Mouse (Mus musculus): ENCODE data around the gene Kcnc3. TPM values are rescaled to one million over a fixed set of nuclear protein-coding genes. Genes with fewer than 3 reads are reported as not detected.
A peak's percentile ranks its signal among the peaks of the same experiment; 100 is the strongest.

Kcnc3 gene
- total RNA-seq (2021) = 100 to 1,000 TPM; 175 to 188 TPM

- DNase-seq = peak; percentile 92 to 95
These were observed at the start of gene Kcnc3 for GRCm38 (mm10) chr7:44590402-44591347. Gene Kcnc3, plus strand, starts transcription at chr7:44590664.

- no peak for DNase-seq
These were observed 47.9 kb upstream of the Kcnc3 start for GRCm38 (mm10) chr7:44542555-44542954.

GRCm38 (mm10) chr7:44543071-44543470 lies 47.4 kb upstream of the Kcnc3 start:
- no peak for DNase-seq

- DNase-seq = no peak
These were observed 44.2 kb upstream of the Kcnc3 start for GRCm38 (mm10) chr7:44546274-44546673.

GRCm38 (mm10) chr7:44547041-44547440 lies 43.4 kb upstream of the Kcnc3 start:
- no peak for DNase-seq

- DNase-seq = no peak
These were observed 42.7 kb upstream of the Kcnc3 start for GRCm38 (mm10) chr7:44547725-44548124.

- DNase-seq = peak; percentile 99
These were observed 41.9 kb upstream of the Kcnc3 start, which contains the start of gene Pold1 for GRCm38 (mm10) chr7:44548497-44549087. Gene Pold1, minus strand, starts transcription at chr7:44548849.

GRCm38 (mm10) chr7:44549621-44550408 lies 40.6 kb upstream of the Kcnc3 start:
- no peak for DNase-seq

- DNase-seq = no peak
These were observed 40.1 kb upstream of the Kcnc3 start for GRCm38 (mm10) chr7:44550409-44550678.

GRCm38 (mm10) chr7:44551301-44551700 lies 39.2 kb upstream of the Kcnc3 start:
- no peak for DNase-seq

- DNase-seq = no peak
These were observed 38.7 kb upstream of the Kcnc3 start for GRCm38 (mm10) chr7:44551731-44552130.

GRCm38 (mm10) chr7:44552141-44552908 lies 38.1 kb upstream of the Kcnc3 start:
- no peak for DNase-seq

GRCm38 (mm10) chr7:44553196-44553764 lies 37.2 kb upstream of the Kcnc3 start:
- DNase-seq = peak in 1 of 2 experiments; percentile 60

GRCm38 (mm10) chr7:44553826-44554225 lies 36.6 kb upstream of the Kcnc3 start, which contains the start of gene Nr1h2:
Gene Nr1h2, minus strand, starts transcription at chr7:44553951.
- peak; percentile 92 to 93 for DNase-seq

GRCm38 (mm10) chr7:44557629-44558028 lies 32.8 kb upstream of the Kcnc3 start:
- DNase-seq = no peak

GRCm38 (mm10) chr7:44560435-44561400 lies 29.7 kb upstream of the Kcnc3 start:
- peak; percentile 67 to 70 for DNase-seq

GRCm38 (mm10) chr7:44563284-44563683 lies 27.2 kb upstream of the Kcnc3 start:
- DNase-seq = no peak

- no peak for DNase-seq
These were observed 26.0 kb upstream of the Kcnc3 start for GRCm38 (mm10) chr7:44564486-44564885.

GRCm38 (mm10) chr7:44565414-44565813 lies 25.1 kb upstream of the Kcnc3 start:
- DNase-seq = no peak

- no peak for DNase-seq
These were observed 21.7 kb upstream of the Kcnc3 start for GRCm38 (mm10) chr7:44568803-44569202.

GRCm38 (mm10) chr7:44570989-44571388 lies 19.5 kb upstream of the Kcnc3 start:
- no peak for DNase-seq
